Mouse (Mus musculus) forebrain, embryonic 14.5 days (tissue): ENCODE results near the gene Pole2. TPM values are rescaled to one million over a fixed set of nuclear protein-coding genes. Genes with fewer than 3 reads are reported as not detected.

ENCODE experiments used
- ATAC-seq: fragments of 200-750 bp; cut with Nextera tagmentation; 2 replicates; pipeline ENCODE4 v1.8.0; 2017; ENCODE audit warnings: mild to moderate bottlenecking, moderate library complexity
- DNase-seq: peaks from one replicate; pipeline ENCODE4 v3.0.0-alpha.2; 2015; ENCODE audit warnings: low spot score
- H3K27ac ChIP-seq: fragments of 300-500 bp; sonication (generic); 2 replicates; pipeline ENCODE4 v1.5.1; 2014; ENCODE audit warnings: low read depth, mild to moderate bottlenecking, control low read depth, low read length, moderate library complexity
- H3K27me3 ChIP-seq: fragments of 300-500 bp; sonication (generic); replicated peaks from 2 replicates; pipeline ENCODE4 v1.6.1; 2014; ENCODE audit warnings: low read length, control low read depth, mixed read lengths; ENCODE audit not compliant: control insufficient read depth, insufficient read depth
- H3K36me3 ChIP-seq: fragments of 300-500 bp; sonication (generic); 2 replicates; pipeline ENCODE4 v1.6.1; 2014; ENCODE audit warnings: low read length, control low read depth; ENCODE audit not compliant: control insufficient read depth, insufficient read depth
- H3K4me1 ChIP-seq: fragments of 300-500 bp; sonication (generic); 2 replicates; pipeline ENCODE4 v1.6.1; 2014; ENCODE audit warnings: antibody characterized with exemption, low read length, control low read depth; ENCODE audit not compliant: control insufficient read depth, insufficient read depth
- H3K4me2 ChIP-seq: fragments of 300-500 bp; sonication (generic); 2 replicates; pipeline ENCODE4 v1.6.1; 2014; ENCODE audit warnings: mild to moderate bottlenecking, control low read depth, low read length
- H3K4me3 ChIP-seq: fragments of 300-500 bp; sonication (generic); 2 replicates; pipeline ENCODE4 v1.5.1; 2014; ENCODE audit warnings: low read depth, low read length, control low read depth
- H3K9ac ChIP-seq: fragments of 300-500 bp; sonication (generic); 2 replicates; pipeline ENCODE4 v1.6.1; 2014; ENCODE audit warnings: mild to moderate bottlenecking, low read length, control low read depth, moderate library complexity
- H3K9me3 ChIP-seq: fragments of 300-500 bp; sonication (generic); replicated peaks from 2 replicates; pipeline ENCODE4 v1.6.1; 2016; ENCODE audit warnings: low read length, control low read depth, mixed read lengths; ENCODE audit not compliant: control insufficient read depth
- WGBS: fragments of 180-500 bp; shearing (Covaris S2); extraction: QIAGEN DNeasy Blood & Tissue Kit; methylation state at CpG from one replicate; pipeline ENCODE4 v1.1.7; 2014; 5-methylcytosine and 5-hydroxymethylcytosine counted together
- polyA plus RNA-seq: library from polyadenylated mRNA; unstranded; fragments of >200 nt; fragmentation: Nextera tagmentation; extraction: Ambion mirVana; gene quantifications from 2 replicates; pipeline ENCODE4 v1.2.1, GENCODE M21; 2014

Gene Pole2
- polyA plus RNA-seq, 1 experiment from 2014 or later = 13.9 TPM

DNA sequence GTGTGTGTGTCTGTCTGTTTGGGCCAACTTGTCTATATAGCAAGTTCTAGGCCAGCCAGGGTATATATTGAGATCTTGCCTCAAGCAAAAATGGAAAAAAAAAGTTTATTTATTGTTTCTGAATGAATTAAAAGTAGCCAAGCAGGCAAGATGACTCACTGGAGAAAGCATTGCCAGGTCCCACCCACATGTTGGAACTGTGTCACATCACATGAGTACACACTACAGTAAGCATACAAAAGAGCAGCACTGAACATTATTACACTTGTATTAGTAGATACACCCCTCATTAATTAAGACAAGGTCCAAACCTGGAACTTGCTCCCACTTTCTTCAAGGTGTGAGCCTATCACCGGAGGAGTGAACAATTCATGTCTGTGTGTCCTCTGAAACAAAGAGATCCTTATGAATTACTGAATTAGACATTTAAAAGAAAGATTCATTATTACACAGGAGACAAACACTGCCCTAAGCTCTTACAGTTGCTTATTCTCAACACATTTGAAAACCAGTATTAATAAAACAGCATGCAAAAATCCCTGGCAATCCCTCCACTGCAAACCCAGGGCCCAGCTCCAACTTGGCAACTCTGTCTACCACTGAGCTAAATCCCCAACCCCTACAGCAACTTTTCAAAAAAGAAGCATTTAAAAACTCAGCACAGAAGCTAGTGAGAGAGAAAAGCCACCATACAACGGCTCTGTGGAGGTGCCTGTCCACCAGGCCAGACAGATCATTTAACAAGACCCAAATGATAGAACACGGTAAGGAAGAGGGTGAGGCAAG is 12.8 kb downstream of the Pole2 start:
- H3K9ac ChIP-seq = no peak overlapping the region
- DNase-seq (peak; percentile 46), ATAC-seq (peak; percentile 46; the same call in 1 of the 2 replicates)
- H3K4me1 ChIP-seq = no peaks in the 10 kb centered on the region
- no peak overlapping the region for H3K4me3 ChIP-seq
- peaks cover 33% of the 10 kb centered on the region for H3K36me3 ChIP-seq
- H3K9me3 ChIP-seq = no peaks in the 10 kb centered on the region
- 81% methylated on average over 3 of the region's 3 CpGs for WGBS
- no peaks in the 10 kb centered on the region for H3K27me3 ChIP-seq
- no peak overlapping the region for H3K27ac ChIP-seq
- H3K4me2 ChIP-seq = no peak overlapping the region

DNA sequence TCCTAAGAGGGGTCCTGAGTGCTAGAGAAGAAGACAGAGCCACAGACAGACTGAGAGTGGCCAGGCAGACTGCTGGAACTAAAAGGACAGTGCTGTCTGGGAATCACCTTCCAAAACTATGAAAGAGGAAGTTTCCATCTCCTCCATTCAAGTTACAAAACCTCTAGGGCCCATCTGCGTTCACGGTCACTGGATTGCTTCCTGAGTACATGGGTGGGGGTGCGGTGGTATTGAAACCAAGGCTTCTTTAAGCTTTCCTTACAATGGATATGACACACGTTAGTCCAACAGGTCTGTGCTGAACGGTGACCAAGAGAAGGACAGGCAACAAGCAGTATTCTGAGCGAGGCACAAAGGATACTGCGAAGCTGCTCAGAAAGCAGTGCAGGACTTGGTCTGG is 13.6 kb downstream of the Pole2 start:
- Histone ChIP-seq H3K4me3 (no peak overlapping the region), H3K36me3 (peaks cover 25% of the 10 kb centered on the region), H3K9ac (no peak overlapping the region), H3K27ac (no peak overlapping the region), H3K4me2 (no peak overlapping the region), H3K27me3 (no peaks in the 10 kb centered on the region), H3K4me1 (no peaks in the 10 kb centered on the region), H3K9me3 (no peaks in the 10 kb centered on the region)
- WGBS = 94% methylated on average over 7 of the region's 7 CpGs
- no peak for ATAC-seq
- DNase-seq = no peak

DNA sequence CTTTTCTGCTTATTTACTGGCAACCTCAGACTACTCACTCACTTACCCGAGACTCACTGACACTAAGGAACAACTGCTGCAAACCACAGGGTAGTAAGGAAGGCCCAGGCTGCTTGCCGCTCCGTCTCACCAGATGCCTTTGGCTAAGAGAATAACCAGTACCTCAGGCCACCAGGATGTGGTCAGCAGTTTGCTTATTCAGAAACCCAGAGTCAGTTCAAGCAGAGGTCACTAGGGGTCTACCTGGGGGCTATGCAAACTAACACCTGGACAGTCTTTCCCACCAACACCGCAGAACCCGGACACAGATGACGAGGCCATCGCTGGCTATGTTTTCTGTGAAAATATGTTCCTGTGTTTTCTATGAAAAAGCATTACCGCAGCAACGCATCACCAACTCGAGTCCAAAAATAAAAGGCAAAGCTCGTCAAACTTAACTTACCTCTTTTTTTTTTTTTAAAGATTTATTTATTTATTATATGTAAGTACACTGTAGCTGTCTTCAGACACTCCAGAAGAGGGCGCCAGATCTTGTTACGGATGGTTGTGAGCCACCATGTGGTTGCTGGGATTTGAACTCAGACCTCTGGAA is 14.7 kb downstream of the Pole2 start:
- peaks cover 25% of the 10 kb centered on the region for H3K36me3 ChIP-seq
- H3K4me3 ChIP-seq = no peak overlapping the region
- no peak overlapping the region for H3K9ac ChIP-seq
- no peaks in the 10 kb centered on the region for H3K27me3 ChIP-seq
- no peak for DNase-seq
- H3K4me2 ChIP-seq = no peak overlapping the region
- 94% methylated on average over 13 of the region's 13 CpGs for WGBS
- ATAC-seq = no peak
- H3K27ac ChIP-seq = no peak overlapping the region
- no peaks in the 10 kb centered on the region for H3K9me3 ChIP-seq
- H3K4me1 ChIP-seq = no peaks in the 10 kb centered on the region

DNA sequence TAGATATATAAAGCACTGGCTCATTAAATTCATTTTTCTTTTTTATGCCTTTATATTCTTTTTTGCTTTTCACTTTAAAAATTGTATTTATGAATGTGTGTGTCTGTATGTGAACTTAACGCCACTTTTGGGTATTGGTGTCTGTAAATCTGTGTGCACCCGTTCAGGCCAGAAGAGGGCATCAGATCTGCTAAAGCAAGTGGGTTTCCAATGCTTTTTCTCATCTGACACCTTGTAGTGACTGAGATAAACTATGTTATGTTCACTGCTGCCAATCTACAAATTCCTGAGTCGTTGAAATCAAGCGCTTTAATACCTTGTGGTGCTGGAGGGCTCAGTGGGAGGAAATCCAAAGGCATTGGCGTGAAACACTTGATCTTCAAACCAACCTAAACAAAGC is 16.9 kb downstream of the Pole2 start:
- peak; percentile 33 for DNase-seq
- peaks cover 23% of the 10 kb centered on the region for H3K36me3 ChIP-seq

DNA sequence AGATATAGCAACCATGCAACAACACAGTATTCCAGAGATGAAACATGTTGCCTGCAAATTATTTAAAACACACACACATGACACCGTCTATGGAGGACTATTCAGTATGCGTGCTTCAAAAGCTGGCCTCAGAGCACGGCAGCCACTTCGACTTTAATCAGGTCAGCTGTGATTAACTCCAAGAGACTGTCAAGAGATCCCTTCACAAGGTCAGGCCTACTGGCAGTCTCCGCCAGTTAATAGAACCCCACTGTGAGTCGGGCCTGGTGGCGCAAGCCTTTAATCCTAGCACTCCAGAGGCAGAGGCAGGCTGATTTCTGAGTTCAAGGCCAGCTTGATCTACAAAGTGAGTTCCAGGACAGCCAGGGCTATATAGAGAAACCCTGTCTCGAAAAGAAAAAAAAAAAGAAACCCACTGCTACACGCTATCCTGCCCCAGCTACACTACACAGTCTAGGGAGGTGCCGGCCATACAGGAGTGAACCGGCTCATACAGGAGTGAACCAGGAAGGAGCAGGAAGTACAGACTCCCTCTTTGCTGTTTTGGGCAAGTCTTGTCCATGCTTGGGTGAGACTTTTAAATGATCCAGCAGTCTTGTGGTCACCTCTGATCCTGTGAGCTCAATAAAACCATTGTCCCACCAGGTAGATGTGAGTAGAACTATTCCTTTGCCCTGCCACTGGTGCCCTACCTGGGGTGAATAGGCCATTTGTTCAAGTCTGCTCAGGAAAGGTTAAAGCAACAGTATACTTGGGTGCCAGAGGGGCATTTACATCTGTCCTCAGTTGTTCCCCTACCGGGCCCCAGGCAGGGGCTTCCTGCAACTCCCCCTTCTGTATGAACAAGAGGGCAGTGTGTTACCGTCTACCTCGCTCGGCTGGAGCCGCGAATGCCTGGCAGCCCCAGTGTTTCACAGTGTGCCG is 17.7 kb downstream of the Pole2 start:
- ATAC-seq (no peak), DNase-seq (no peak)
- H3K27me3 ChIP-seq = no peaks in the 10 kb centered on the region
- WGBS = 86% methylated on average over 18 of the region's 18 CpGs
- no peak overlapping the region for H3K4me2 ChIP-seq
- no peaks in the 10 kb centered on the region for H3K4me1 ChIP-seq
- no peak overlapping the region for H3K4me3 ChIP-seq
- H3K9me3 ChIP-seq = no peaks in the 10 kb centered on the region
- peaks cover 23% of the 10 kb centered on the region for H3K36me3 ChIP-seq
- H3K27ac ChIP-seq = no peak overlapping the region
- H3K9ac ChIP-seq = no peak overlapping the region

More for the DNA sequence above, 16.9 kb downstream of the Pole2 start:
- no peak for ATAC-seq
- 81% methylated on average over 5 of the region's 5 CpGs for WGBS
- Histone ChIP-seq H3K9ac (no peak overlapping the region), H3K4me2 (no peak overlapping the region), H3K27ac (no peak overlapping the region), H3K4me1 (no peaks in the 10 kb centered on the region), H3K27me3 (no peaks in the 10 kb centered on the region), H3K9me3 (no peaks in the 10 kb centered on the region), H3K4me3 (no peak overlapping the region)

DNA sequence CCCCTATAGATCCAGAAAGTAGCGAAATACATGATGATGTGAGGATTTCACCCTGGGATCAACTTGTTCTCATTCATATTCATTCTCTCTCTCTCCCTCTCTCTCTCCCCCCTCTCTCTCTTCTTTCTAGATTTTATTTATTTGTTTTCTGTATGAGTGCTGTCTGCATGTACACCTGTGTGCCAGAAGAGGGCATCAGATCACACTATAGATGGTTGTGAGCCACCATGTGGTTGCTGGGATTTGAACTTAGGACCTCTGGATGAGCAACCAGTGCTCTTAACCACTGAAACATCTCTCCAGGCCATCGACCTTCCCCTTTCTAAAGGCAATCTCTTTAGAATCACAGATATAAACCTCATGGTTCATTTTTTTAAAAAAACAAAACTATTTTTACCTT is 19.5 kb downstream of the Pole2 start:
- ATAC-seq = no peak
- no peak overlapping the region for H3K9ac ChIP-seq
- 93% methylated on average over 2 of the region's 2 CpGs for WGBS
- no peaks in the 10 kb centered on the region for H3K27me3 ChIP-seq
- H3K36me3 ChIP-seq = peaks cover 10% of the 10 kb centered on the region
- no peak overlapping the region for H3K27ac ChIP-seq
- no peaks in the 10 kb centered on the region for H3K4me1 ChIP-seq
- no peak for DNase-seq
- no peak overlapping the region for H3K4me3 ChIP-seq
- H3K9me3 ChIP-seq = no peaks in the 10 kb centered on the region
- no peak overlapping the region for H3K4me2 ChIP-seq

DNA sequence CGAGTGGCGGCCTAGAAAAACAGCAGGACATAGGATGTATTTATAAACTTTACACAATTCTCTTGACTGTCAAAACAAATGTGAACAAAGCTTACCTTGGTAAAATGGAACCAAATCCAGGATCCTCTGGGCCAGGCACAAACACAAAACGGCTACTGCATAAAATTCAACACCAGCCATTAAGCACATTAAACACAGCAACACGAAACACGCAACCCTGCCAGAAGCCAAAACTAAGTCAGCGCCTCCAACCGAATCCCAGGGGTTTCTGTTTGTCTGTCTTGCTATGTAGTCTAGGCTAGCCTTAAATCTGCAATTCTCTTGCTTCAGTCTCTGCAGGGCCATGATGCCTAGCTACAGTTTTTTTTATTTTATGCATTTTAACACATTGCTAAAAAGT is 20.1 kb downstream of the Pole2 start:
- Histone ChIP-seq H3K9me3 (no peaks in the 10 kb centered on the region), H3K27me3 (no peaks in the 10 kb centered on the region), H3K9ac (no peak overlapping the region), H3K27ac (no peak overlapping the region), H3K4me3 (no peak overlapping the region), H3K4me1 (no peaks in the 10 kb centered on the region), H3K36me3 (peaks cover 10% of the 10 kb centered on the region), H3K4me2 (no peak overlapping the region)
- WGBS = 91% methylated on average over 7 of the region's 7 CpGs
- no peak for DNase-seq
- no peak for ATAC-seq

DNA sequence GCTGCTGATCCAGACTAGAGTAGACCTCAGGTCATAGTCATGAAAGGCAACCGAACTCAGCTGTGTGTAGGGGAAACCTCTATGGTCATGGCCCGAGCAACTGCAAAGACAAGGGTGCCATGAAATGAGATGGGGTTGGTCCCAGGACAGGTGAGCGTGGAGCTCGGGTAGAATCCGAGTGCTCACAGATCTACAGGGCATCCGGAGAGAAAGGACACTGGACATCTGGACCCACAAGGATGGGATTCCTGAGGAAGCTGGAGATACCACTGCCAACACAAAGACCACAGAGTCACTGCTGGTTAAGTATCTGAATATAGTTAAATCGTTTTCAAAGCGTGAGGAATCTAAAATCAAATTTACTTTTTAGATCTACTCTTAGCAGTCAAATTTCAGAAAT is 20.6 kb downstream of the Pole2 start:
- WGBS = 96% methylated on average over 8 of the region's 8 CpGs
- no peak overlapping the region for H3K27ac ChIP-seq
- no peak overlapping the region for H3K4me2 ChIP-seq
- no peak for ATAC-seq
- no peak overlapping the region for H3K4me3 ChIP-seq
- H3K4me1 ChIP-seq = no peaks in the 10 kb centered on the region
- H3K27me3 ChIP-seq = no peaks in the 10 kb centered on the region
- no peak for DNase-seq
- H3K36me3 ChIP-seq = peaks cover 13% of the 10 kb centered on the region
- H3K9ac ChIP-seq = no peak overlapping the region
- no peaks in the 10 kb centered on the region for H3K9me3 ChIP-seq
